Mouse (Mus musculus) adrenal gland, postnatal 10 days (tissue): ENCODE data around the gene Map7. TPM values are rescaled to one million over a fixed set of nuclear protein-coding genes. Genes with fewer than 3 reads are reported as not detected.

Experiments used
- DNase-seq: peaks from one replicate; pipeline ENCODE4 v3.0.0; 2021; ENCODE audit warnings: mixed read lengths
- microRNA-seq: library from miRNA; unstranded; fragments of <30 nt; microRNA quantifications from one replicate; pipeline ENCODE4 v1.2.0, GENCODE M21; 2021
- total RNA-seq, 2 experiments: library from RNA; stranded (reverse); gene quantifications; 2 replicates each; pipeline ENCODE4 v1.2.3; 2021

Map7 gene
- total RNA-seq, 2 experiments from 2014 or later: 15.9 to 18.7 TPM

DNA sequence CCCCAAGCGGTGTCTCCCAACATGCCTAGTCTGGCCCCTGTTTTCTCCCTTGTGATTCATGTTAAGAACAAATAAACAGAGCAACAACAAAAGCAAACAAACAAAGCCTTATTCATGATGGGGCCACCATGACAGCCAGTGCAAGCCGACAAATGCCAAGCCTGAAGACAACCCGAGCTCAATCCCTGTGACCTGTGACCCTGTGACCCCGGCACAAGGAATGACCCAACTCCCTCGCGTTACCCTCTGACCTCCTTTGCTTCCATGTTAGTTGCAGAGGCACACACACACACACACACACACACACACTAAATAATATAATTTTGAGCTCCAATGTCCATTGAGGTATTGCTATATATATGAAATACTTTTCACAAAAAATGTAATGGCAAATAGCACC, 139.1 kb downstream of the Map7 start:
- no peak for DNase-seq

DNA sequence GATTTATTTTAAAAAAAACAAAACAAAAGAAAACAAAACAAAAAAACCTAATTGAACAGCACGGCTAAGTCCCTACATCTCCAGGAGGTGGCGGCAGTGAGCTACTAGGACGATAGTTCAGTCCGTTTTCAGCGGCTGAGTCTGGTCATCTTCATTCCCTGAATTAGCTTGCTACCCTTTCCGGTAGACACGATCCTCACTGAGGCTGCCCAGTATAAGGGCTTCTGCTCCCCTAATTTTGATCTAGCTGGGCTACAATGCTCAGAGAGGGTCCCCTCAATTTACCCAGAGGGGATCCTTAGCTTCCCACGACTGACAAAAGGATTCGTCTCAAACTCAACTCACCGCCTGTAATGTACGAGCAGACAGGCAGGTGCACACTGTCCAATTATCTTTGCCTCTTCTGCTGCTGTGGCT, 142.2 kb downstream of the Map7 start:
- DNase-seq: peak; percentile 89

DNA sequence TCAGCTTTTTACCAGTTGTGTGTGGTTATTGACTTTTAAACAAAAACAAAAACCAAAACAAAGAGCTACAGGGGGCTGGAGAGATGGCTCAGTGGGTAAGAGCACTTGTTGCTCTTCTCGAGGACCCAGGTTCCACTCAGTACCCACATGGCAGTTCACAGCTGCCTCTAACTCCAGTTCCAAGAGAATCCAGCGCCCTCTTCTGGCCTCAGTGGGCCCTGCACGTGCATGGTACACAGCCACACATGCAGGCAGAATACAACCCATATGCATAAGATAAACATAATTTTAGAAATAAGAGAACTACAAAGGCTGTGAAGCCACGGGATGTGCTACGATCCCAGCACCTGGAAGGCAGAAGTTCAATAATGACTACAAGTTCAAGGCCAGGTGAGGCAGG, 147.7 kb downstream of the Map7 start:
- peak; percentile 24 for DNase-seq

GRCm38 (mm10) chr10:20298152-20298920, 150.1 kb downstream of the Map7 start:
- no peak for DNase-seq

DNA sequence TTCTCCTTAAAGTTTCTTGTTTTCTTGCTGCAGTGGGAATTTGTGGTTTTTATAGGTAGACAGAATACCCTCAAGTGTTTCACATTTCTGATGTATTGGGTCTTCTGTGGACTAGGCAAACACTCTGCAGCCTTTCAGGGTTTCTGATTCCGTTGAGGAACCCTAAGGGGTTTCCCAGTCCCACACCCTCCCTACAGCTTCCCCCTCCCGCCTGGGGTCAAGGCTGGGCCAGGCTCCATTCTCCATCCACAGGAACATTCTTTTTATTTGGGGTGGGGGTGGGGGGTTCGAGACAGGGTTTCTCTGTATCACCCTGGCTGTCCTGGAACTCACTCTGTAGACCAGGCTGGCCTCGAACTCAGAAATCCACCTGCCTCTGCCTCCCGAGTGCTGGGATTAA, 150.8 kb downstream of the Map7 start:
- no peak for DNase-seq

DNA sequence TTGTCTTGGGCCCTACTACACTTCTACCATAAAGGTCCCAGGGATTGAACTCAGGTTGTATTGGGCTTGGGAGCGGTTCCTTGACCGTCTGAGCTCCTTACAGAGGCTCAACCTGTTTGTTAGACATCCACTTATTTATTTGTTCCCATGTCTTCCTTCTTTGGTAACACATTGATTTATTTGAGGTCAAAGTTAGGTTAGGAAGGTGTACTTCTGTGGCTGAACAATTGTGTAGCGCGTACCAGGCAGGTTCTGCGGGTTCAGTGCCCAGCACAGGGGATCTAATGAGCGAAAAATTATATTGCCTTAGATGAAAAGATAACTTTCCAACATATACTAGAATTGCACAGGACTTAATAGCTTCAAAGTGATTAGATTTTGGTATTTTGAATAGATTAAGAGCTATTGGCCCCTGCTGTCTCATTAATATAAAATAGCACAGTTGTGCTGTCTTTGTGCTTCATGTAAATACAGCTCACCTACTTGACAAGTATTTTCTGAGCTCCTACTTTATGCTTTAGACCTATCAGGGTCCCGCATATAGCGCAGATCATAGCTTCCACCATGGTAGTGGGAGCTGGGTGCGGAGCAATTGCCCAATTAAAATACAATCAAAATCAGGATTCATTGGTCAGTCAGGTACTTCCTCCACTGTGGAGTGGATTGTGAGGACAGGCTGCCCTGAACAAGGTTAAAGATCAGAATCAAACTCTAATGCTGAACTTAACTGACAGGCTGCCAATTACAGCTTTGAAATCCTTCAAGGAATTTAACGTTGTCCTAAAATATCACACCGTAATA, 162.9 kb downstream of the Map7 start:
- peak; percentile 24 for DNase-seq

DNA sequence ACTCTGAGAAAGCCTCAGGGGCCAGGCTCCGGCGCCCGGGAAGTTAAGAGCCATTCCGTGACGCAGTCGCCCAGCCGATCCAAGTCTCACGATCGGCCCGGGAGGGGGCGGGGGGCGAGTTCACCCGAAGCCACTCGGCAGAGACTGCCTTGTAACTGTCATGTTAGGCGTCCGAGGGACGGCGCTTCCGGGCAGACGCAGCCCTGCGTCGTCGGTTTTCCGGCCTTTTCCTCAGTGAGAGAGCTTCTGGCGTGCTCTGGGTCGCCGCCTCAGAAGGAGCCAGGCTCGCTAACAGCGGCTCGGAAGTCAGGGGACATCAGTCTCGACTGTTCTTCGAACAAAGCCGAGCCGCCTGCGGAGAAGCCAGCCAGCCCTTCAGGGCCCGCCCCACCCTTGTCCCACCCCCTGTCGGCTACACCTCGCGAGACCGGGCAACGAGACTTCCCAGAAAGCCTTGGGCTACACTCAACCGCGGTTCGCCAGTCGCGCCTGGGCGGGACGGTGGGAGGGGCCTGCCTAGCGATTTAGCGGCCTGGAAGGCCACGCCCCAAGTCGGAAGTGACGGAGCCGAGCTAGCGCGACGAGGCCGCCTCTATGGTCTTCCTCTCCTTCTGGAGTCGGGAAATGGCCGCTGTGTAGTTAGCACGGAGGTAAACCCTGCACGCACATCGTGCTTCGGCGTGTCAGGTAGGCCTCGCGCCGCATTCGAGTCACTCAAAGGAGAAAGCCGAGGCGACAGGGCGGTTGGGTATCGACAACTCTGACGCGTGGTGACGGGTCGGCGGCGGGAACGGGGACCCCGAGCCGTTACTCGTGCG, 163.9 kb downstream of the Map7 start, which contains the start of gene Bclaf1:
Gene Bclaf1, plus strand, starts transcription at position 552 of the 818 bp plus-strand sequence.
- peak; percentile 100 for DNase-seq

DNA sequence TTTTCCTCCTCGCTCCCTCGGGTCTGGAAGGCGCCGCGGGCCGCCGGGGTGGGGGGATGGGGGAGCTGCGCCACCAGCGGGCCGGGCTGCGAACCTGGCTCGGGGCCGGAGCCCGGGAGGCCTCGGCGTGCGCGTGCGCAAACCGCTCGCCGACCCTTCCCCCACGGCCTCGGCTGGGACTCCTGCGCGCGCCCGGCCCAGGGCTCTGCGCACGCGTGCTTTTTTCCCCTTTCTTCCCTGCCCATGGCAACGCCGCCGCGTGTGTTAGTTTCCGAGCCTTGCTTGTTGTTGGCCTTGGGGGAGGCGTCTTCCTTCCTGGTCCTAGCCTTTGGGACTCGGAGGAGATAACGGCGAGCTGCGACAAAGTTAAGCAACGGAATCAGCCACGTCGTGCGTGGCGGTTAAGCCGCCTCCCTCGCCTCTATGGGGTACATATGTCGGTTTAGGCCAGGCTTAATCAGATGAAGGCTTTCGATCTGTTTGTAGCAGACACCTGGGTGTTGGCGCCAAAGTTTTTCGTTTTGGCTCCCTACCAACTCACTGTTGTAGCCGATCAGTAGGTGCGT, 164.5 kb downstream of the Map7 start:
- DNase-seq: peak; percentile 95

- DNase-seq: no peak
Observed at GRCm38 (mm10) chr10:20313447-20313846, 165.2 kb downstream of the Map7 start.

GRCm38 (mm10) chr10:20313941-20314340, 165.7 kb downstream of the Map7 start:
- no peak for DNase-seq

GRCm38 (mm10) chr10:20314797-20315196, 166.5 kb downstream of the Map7 start:
- DNase-seq: no peak

DNA sequence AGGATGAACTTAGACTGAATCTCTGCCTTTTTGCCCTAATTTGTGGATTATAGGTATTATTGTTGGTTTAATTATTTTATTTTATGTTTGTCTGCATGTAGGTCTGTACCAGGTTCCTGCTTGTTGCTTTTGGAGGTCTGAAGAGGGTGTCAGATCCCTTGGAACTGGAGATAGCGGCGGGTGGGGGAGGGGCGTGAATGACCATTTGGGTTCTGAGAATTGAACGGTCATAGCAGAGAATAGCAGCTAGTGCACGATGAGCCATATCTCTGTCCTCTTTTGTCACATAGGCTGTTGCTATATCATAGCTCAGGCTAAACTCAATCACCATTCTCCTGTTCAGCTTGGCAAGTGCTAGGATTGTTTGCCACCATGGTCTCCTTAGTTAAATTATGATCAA, 169.2 kb downstream of the Map7 start:
- no peak for DNase-seq

GRCm38 (mm10) chr10:20326226-20326625, 178.0 kb downstream of the Map7 start:
- DNase-seq: no peak

Small RNA genes within 50 kb of the gene (microRNA-seq; reads per million reads assigned to microRNA genes)
- not detected for gene Mir6413

Other genes starting within 250 kb of the Map7 start
- gene Pex7, start 240.8 kb upstream of the Map7 start, total RNA-seq: 10 to 100 TPM; 42.5 to 47.8 TPM
- 10 to 100 TPM; 16.4 to 28.3 TPM for gene Map3k5, start 214.0 kb upstream of the Map7 start, total RNA-seq
- 100 to 1,000 TPM; 103 to 119 TPM for gene Bclaf1, start 164.0 kb downstream of the Map7 start, total RNA-seq
- gene Mtfr2, start 199.3 kb downstream of the Map7 start, total RNA-seq: 1 to 10 TPM; 2.6 to 2.8 TPM